Mouse (Mus musculus) MEL (cell line): ENCODE measurements around the gene Txndc17.

Experiments used
- CHD1 ChIP-seq: IDR thresholded peaks from 2 replicates; pipeline ENCODE4 v1.6.1; 2012; ENCODE audit warnings: low read depth, mild to moderate bottlenecking, inconsistent platforms, low read length, improper control_type of control experiment
- CHD2 ChIP-seq: IDR thresholded peaks from 2 replicates; pipeline ENCODE4 v1.6.1; 2011; ENCODE audit warnings: low read length, improper control_type of control experiment
- CTCF ChIP-seq, 3 experiments: IDR thresholded peaks in 2 of 3; conservative IDR thresholded peaks in 1 of 3; 2 replicates each; pipeline ENCODE4 v1.5.1; 2011 to 2012; ENCODE audit warnings: low read length in 3 of 3, low read depth in 2 of 3, mild to moderate bottlenecking in 2 of 3, improper control_type of control experiment in 1 of 3, inconsistent platforms in 1 of 3, mixed read lengths in 1 of 3, moderate library complexity in 1 of 3; ENCODE audit not compliant: control insufficient read depth in 1 of 3, insufficient read depth in 1 of 3, poor library complexity in 1 of 3, severe bottlenecking in 1 of 3
- EP300 ChIP-seq, 2 experiments: IDR thresholded peaks; 2 replicates each; pipeline ENCODE4 v1.6.1; 2011; ENCODE audit warnings: improper control_type of control experiment in 2 of 2, low read length in 2 of 2, low read depth in 1 of 2, mild to moderate bottlenecking in 1 of 2
- ETS1 ChIP-seq: IDR thresholded peaks from 2 replicates; pipeline ENCODE4 v1.6.1; 2012; ENCODE audit warnings: low read depth, mild to moderate bottlenecking, inconsistent platforms, low read length, improper control_type of control experiment, moderate library complexity
- GABPA ChIP-seq: IDR thresholded peaks from 2 replicates; pipeline ENCODE4 v1.6.1; 2012; ENCODE audit warnings: low read depth, mild to moderate bottlenecking, inconsistent platforms, low read length, improper control_type of control experiment, moderate library complexity
- GATA1 ChIP-seq: IDR thresholded peaks from 2 replicates; pipeline ENCODE4 v1.6.1; 2011; ENCODE audit warnings: low read depth, low read length, improper control_type of control experiment
- KAT2A ChIP-seq: conservative IDR thresholded peaks from 2 replicates; pipeline ENCODE4 v1.6.1; 2012; ENCODE audit warnings: low read depth, low read length, improper control_type of control experiment, inconsistent platforms
- POLR2A ChIP-seq, 2 experiments: IDR thresholded peaks; 2 replicates each; pipeline ENCODE4 v1.6.1; 2011 to 2012; ENCODE audit warnings: low read length in 2 of 2, mild to moderate bottlenecking in 2 of 2, control low read depth in 1 of 2, improper control_type of control experiment in 1 of 2, low read depth in 1 of 2, moderate library complexity in 1 of 2; ENCODE audit not compliant: control insufficient read depth in 1 of 2, insufficient read depth in 1 of 2, poor library complexity in 1 of 2
- USF2 ChIP-seq, 2 experiments: IDR thresholded peaks; 2 replicates each; pipeline ENCODE4 v1.6.1; 2011 to 2012; ENCODE audit warnings: improper control_type of control experiment in 2 of 2, low read length in 2 of 2, borderline replicate concordance in 1 of 2, inconsistent platforms in 1 of 2, low read depth in 1 of 2, mild to moderate bottlenecking in 1 of 2; ENCODE audit not compliant: insufficient read depth in 1 of 2
- ZNF384 ChIP-seq: IDR thresholded peaks from 2 replicates; pipeline ENCODE4 v1.6.1; 2012; ENCODE audit warnings: low read depth, mild to moderate bottlenecking, inconsistent platforms, low read length, improper control_type of control experiment

DNA sequence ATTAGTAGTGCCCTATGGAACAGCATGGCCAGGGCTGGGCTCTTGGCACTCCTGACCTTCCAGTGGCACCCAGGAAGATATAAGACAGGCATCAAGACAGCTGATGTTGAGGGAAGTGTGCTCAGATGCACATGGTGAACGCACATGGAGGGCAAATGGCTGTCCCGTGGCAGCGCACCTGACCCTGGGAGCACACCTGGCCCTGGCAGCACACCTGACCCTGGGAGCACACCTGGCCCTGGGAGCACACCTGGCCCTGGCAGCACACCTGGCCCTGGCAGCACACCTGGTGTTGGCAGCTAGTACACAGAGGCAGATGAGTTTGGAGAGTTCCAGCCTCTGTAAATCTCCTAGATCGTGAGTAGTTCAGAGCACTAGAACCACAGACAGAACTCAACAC lies 21.2 kb downstream of the Txndc17 start:
- TF ChIP-seq ETS1 (no peak), CTCF (IDR thresholded peaks at IDR 0.05 in 2 of 3, conservative IDR thresholded peaks at IDR 0.05 in 1 of 3; ENCODE audit: control insufficient read depth in 1 of 3, insufficient read depth in 1 of 3, low read depth in 2 of 3, low read length in 3 of 3, poor library complexity in 1 of 3, severe bottlenecking in 1 of 3) (no peak), POLR2A (IDR thresholded peaks at IDR 0.05; ENCODE audit: control insufficient read depth in 1 of 2, insufficient read depth in 1 of 2, low read depth in 1 of 2, low read length in 2 of 2, poor library complexity in 1 of 2) (no peak), KAT2A (no peak), EP300 (IDR thresholded peaks at IDR 0.05; ENCODE audit: low read depth in 1 of 2, low read length in 2 of 2) (no peak), CHD2 (no peak), GATA1 (no peak), GABPA (no peak), USF2 (IDR thresholded peaks at IDR 0.05; ENCODE audit: borderline replicate concordance in 1 of 2, insufficient read depth in 1 of 2, low read depth in 1 of 2, low read length in 2 of 2) (no peak), CHD1 (no peak), ZNF384 (no peak)
